Mouse (Mus musculus) limb, embryonic 13.5 days (tissue): ENCODE results near the gene Mbnl2. TPM values are rescaled to one million over a fixed set of nuclear protein-coding genes. Genes with fewer than 3 reads are reported as not detected.

Experiments used
- ATAC-seq: fragments of 200-750 bp; cut with Nextera tagmentation; 2 replicates; pipeline ENCODE4 v1.8.0; 2017; ENCODE audit warnings: low read depth, moderate number of reproducible peaks, moderate TSS enrichment; ENCODE audit not compliant: low FRiP score
- H3K27ac ChIP-seq: fragments of 300-500 bp; sonication (generic); 2 replicates; pipeline ENCODE4 v1.5.1; 2015; ENCODE audit warnings: inconsistent platforms, mild to moderate bottlenecking, moderate library complexity
- H3K27me3 ChIP-seq: fragments of 300-500 bp; sonication (generic); 2 replicates; pipeline ENCODE4 v1.6.1; 2015; ENCODE audit warnings: mild to moderate bottlenecking, inconsistent platforms
- H3K36me3 ChIP-seq: fragments of 300-500 bp; sonication (generic); 2 replicates; pipeline ENCODE4 v1.6.1; 2015; ENCODE audit warnings: inconsistent platforms, mild to moderate bottlenecking, moderate library complexity
- H3K4me1 ChIP-seq: fragments of 300-500 bp; sonication (generic); 2 replicates; pipeline ENCODE4 v1.6.1; 2015; ENCODE audit warnings: inconsistent platforms
- H3K4me2 ChIP-seq: fragments of 300-500 bp; sonication (generic); replicated peaks from 2 replicates; pipeline ENCODE4 v1.6.1; 2015; ENCODE audit warnings: inconsistent platforms, mild to moderate bottlenecking, moderate library complexity
- H3K4me3 ChIP-seq: fragments of 300-500 bp; sonication (generic); 2 replicates; pipeline ENCODE4 v1.5.1; 2015; ENCODE audit warnings: moderate library complexity, mild to moderate bottlenecking, inconsistent platforms
- H3K9ac ChIP-seq: fragments of 300-500 bp; sonication (generic); 2 replicates; pipeline ENCODE4 v1.6.1; 2015; ENCODE audit warnings: mild to moderate bottlenecking, inconsistent platforms
- H3K9me3 ChIP-seq: fragments of 300-500 bp; sonication (generic); 2 replicates; pipeline ENCODE4 v1.6.1; 2016; ENCODE audit warnings: inconsistent platforms
- WGBS: fragments of 180-500 bp; shearing (Covaris S2); methylation state at CpG from one replicate; pipeline ENCODE4 v1.1.7; 2015; 5-methylcytosine and 5-hydroxymethylcytosine counted together
- polyA plus RNA-seq: library from polyadenylated mRNA; unstranded; fragments of >200 nt; fragmentation: Nextera tagmentation; extraction: Ambion mirVana; gene quantifications from 2 replicates; pipeline ENCODE4 v1.2.1, GENCODE M21; 2015

Gene Mbnl2
- polyA plus RNA-seq, 1 experiment from 2014 or later = 127 TPM

GRCm38 (mm10) chr14:120370044-120370443, 94.6 kb downstream of the Mbnl2 start:
- Histone ChIP-seq H3K4me3 (no peak overlapping the region), H3K4me2 (peak overlapping the region; percentile 23; the same call in 1 of the 2 replicates), H3K9me3 (no peaks in the 10 kb centered on the region), H3K27ac (no peak overlapping the region), H3K27me3 (no peaks in the 10 kb centered on the region), H3K36me3 (peaks cover 4% of the 10 kb centered on the region), H3K9ac (no peak overlapping the region), H3K4me1 (peaks cover 75% of the 10 kb centered on the region)
- ATAC-seq = no peak
- 85% methylated on average over 14 of the region's 14 CpGs for WGBS

- peaks cover 80% of the 10 kb centered on the region for H3K4me1 ChIP-seq
- ATAC-seq = no peak
- no peak overlapping the region for H3K27ac ChIP-seq
- H3K9ac ChIP-seq = no peak overlapping the region
- H3K4me3 ChIP-seq = no peak overlapping the region
- peak overlapping the region; percentile 23; the same call in 1 of the 2 replicates for H3K4me2 ChIP-seq
- peaks cover 4% of the 10 kb centered on the region for H3K36me3 ChIP-seq
- no peaks in the 10 kb centered on the region for H3K27me3 ChIP-seq
- WGBS = 68% methylated on average over 11 of the region's 11 CpGs
- H3K9me3 ChIP-seq = no peaks in the 10 kb centered on the region
Measured at GRCm38 (mm10) chr14:120370631-120371030, 95.2 kb downstream of the Mbnl2 start.

GRCm38 (mm10) chr14:120371174-120371573, 95.7 kb downstream of the Mbnl2 start:
- peaks cover 4% of the 10 kb centered on the region; the same call in 1 of the 2 replicates for H3K36me3 ChIP-seq
- H3K9ac ChIP-seq = no peak overlapping the region
- H3K4me2 ChIP-seq = no peak overlapping the region
- H3K9me3 ChIP-seq = no peaks in the 10 kb centered on the region
- H3K27ac ChIP-seq = no peak overlapping the region
- WGBS = 70% methylated on average over 5 of the region's 5 CpGs
- H3K4me1 ChIP-seq = peaks cover 82% of the 10 kb centered on the region
- no peak for ATAC-seq
- no peaks in the 10 kb centered on the region for H3K27me3 ChIP-seq
- H3K4me3 ChIP-seq = no peak overlapping the region

- Histone ChIP-seq H3K36me3 (peaks cover 4% of the 10 kb centered on the region; the same call in 1 of the 2 replicates), H3K4me2 (no peak overlapping the region), H3K9ac (no peak overlapping the region), H3K9me3 (no peaks in the 10 kb centered on the region), H3K4me3 (no peak overlapping the region), H3K27me3 (no peaks in the 10 kb centered on the region), H3K27ac (peak overlapping the region; percentile 52), H3K4me1 (peaks cover 78% of the 10 kb centered on the region)
- peak; percentile 34 for ATAC-seq
- 44% methylated on average over 11 of the region's 11 CpGs for WGBS
Measured at GRCm38 (mm10) chr14:120373026-120374024, 97.9 kb downstream of the Mbnl2 start.

- Histone ChIP-seq H3K4me1 (peaks cover 77% of the 10 kb centered on the region), H3K27ac (no peak overlapping the region), H3K36me3 (peaks cover 15% of the 10 kb centered on the region), H3K9me3 (no peaks in the 10 kb centered on the region), H3K9ac (no peak overlapping the region), H3K4me2 (no peak overlapping the region), H3K4me3 (no peak overlapping the region), H3K27me3 (no peaks in the 10 kb centered on the region)
- ATAC-seq = no peak
- 96% methylated on average over 14 of the region's 14 CpGs for WGBS
Measured at GRCm38 (mm10) chr14:120374786-120375185, 99.3 kb downstream of the Mbnl2 start.

GRCm38 (mm10) chr14:120377192-120377591, 101.7 kb downstream of the Mbnl2 start:
- H3K9ac ChIP-seq = no peak overlapping the region
- no peak overlapping the region for H3K4me2 ChIP-seq
- no peaks in the 10 kb centered on the region for H3K9me3 ChIP-seq
- H3K27me3 ChIP-seq = no peaks in the 10 kb centered on the region
- no peak overlapping the region for H3K27ac ChIP-seq
- WGBS = 77% methylated on average over 4 of the region's 4 CpGs
- peaks cover 34% of the 10 kb centered on the region for H3K36me3 ChIP-seq
- peaks cover 62% of the 10 kb centered on the region for H3K4me1 ChIP-seq
- H3K4me3 ChIP-seq = no peak overlapping the region
- no peak for ATAC-seq

- Histone ChIP-seq H3K4me2 (no peak overlapping the region), H3K4me1 (peaks cover 60% of the 10 kb centered on the region), H3K4me3 (no peak overlapping the region), H3K9ac (no peak overlapping the region), H3K27me3 (no peaks in the 10 kb centered on the region), H3K9me3 (no peaks in the 10 kb centered on the region), H3K27ac (peak overlapping the region; percentile 6; the same call in 1 of the 2 replicates), H3K36me3 (peaks cover 36% of the 10 kb centered on the region)
- WGBS = 41% methylated on average over 8 of the region's 8 CpGs
- ATAC-seq = no peak
Measured at GRCm38 (mm10) chr14:120378002-120378401, 102.5 kb downstream of the Mbnl2 start.

- ATAC-seq = no peak
- no peak overlapping the region for H3K4me2 ChIP-seq
- H3K4me3 ChIP-seq = no peak overlapping the region
- H3K9ac ChIP-seq = no peak overlapping the region
- no peak overlapping the region for H3K27ac ChIP-seq
- no peaks in the 10 kb centered on the region for H3K27me3 ChIP-seq
- H3K36me3 ChIP-seq = peaks cover 32% of the 10 kb centered on the region
- H3K9me3 ChIP-seq = no peaks in the 10 kb centered on the region
- WGBS = 79% methylated on average over 4 of the region's 4 CpGs
- peaks cover 55% of the 10 kb centered on the region for H3K4me1 ChIP-seq
Measured at GRCm38 (mm10) chr14:120379716-120380115, 104.2 kb downstream of the Mbnl2 start.

- no peak for ATAC-seq
- no peak overlapping the region for H3K9ac ChIP-seq
- no peak overlapping the region for H3K4me2 ChIP-seq
- H3K9me3 ChIP-seq = no peaks in the 10 kb centered on the region
- peaks cover 49% of the 10 kb centered on the region for H3K4me1 ChIP-seq
- H3K36me3 ChIP-seq = peaks cover 32% of the 10 kb centered on the region
- H3K27me3 ChIP-seq = no peaks in the 10 kb centered on the region
- H3K27ac ChIP-seq = peak overlapping the region; percentile 85; the same call in 1 of the 2 replicates
- H3K4me3 ChIP-seq = no peak overlapping the region
- WGBS = 88% methylated on average over 26 of the region's 26 CpGs
Measured at GRCm38 (mm10) chr14:120381378-120382134, 106.1 kb downstream of the Mbnl2 start.

- Histone ChIP-seq H3K27ac (peak overlapping the region; percentile 85; the same call in 1 of the 2 replicates), H3K36me3 (peaks cover 32% of the 10 kb centered on the region), H3K9me3 (no peaks in the 10 kb centered on the region), H3K9ac (no peak overlapping the region), H3K4me1 (peaks cover 47% of the 10 kb centered on the region), H3K4me2 (no peak overlapping the region), H3K4me3 (no peak overlapping the region), H3K27me3 (no peaks in the 10 kb centered on the region)
- ATAC-seq = no peak
- 84% methylated on average over 5 of the region's 5 CpGs for WGBS
Measured at GRCm38 (mm10) chr14:120382179-120382578, 106.7 kb downstream of the Mbnl2 start.

GRCm38 (mm10) chr14:120383186-120383851, 107.8 kb downstream of the Mbnl2 start:
- H3K4me3 ChIP-seq = no peak overlapping the region
- 58% methylated on average over 11 of the region's 11 CpGs for WGBS
- H3K4me1 ChIP-seq = peaks cover 42% of the 10 kb centered on the region
- H3K4me2 ChIP-seq = no peak overlapping the region
- peak overlapping the region; percentile 85 for H3K27ac ChIP-seq
- H3K9me3 ChIP-seq = no peaks in the 10 kb centered on the region
- no peak overlapping the region for H3K9ac ChIP-seq
- H3K27me3 ChIP-seq = no peaks in the 10 kb centered on the region
- peaks cover 35% of the 10 kb centered on the region for H3K36me3 ChIP-seq
- ATAC-seq = peak; percentile 85
